Mouse (Mus musculus) CH12.LX (cell line): Measurements from ENCODE around the gene Dlg2. TPM values are rescaled to one million over a fixed set of nuclear protein-coding genes. Genes with fewer than 3 reads are reported as not detected.

Experiments
- DNase-seq: peaks from one replicate; pipeline ENCODE4 v3.0.0-alpha.2; 2013; ENCODE audit errors: extremely low read depth
- H3K27ac ChIP-seq: 2 replicates; pipeline ENCODE4 v1.5.1; 2012; ENCODE audit warnings: low read depth, mild to moderate bottlenecking, control low read depth, moderate library complexity; ENCODE audit not compliant: insufficient read depth
- H3K27me3 ChIP-seq: replicated peaks from 2 replicates; pipeline ENCODE3; 2012; ENCODE audit warnings: inconsistent platforms
- H3K36me3 ChIP-seq, 2 experiments: replicated peaks in 1 of 2; 2 replicates each; pipeline versions ENCODE3 to v1.6.1; 2012; ENCODE audit warnings: inconsistent platforms in 1 of 2, low read length in 1 of 2, mild to moderate bottlenecking in 1 of 2, mixed read lengths in 1 of 2, moderate library complexity in 1 of 2; ENCODE audit not compliant: control insufficient read depth in 1 of 2, insufficient read depth in 1 of 2
- H3K4me1 ChIP-seq, 2 experiments: 2 replicates each; pipeline ENCODE4 v1.6.1; 2012; ENCODE audit warnings: inconsistent platforms in 1 of 2, moderate library complexity in 1 of 2; ENCODE audit not compliant: insufficient read depth in 2 of 2, control insufficient read depth in 1 of 2
- H3K4me2 ChIP-seq: 2 replicates; pipeline ENCODE4 v1.6.1; 2012; ENCODE audit warnings: low read depth, mild to moderate bottlenecking, control low read depth; ENCODE audit not compliant: poor library complexity, insufficient read depth, severe bottlenecking
- H3K4me3 ChIP-seq, 3 experiments: fragments of 150-350 bp in 1 of 3; sonication (generic) in 1 of 3; replicated peaks in 1 of 3; 2 replicates each; pipeline versions ENCODE3 to v1.5.1; 2011 to 2012; ENCODE audit warnings: low read depth in 2 of 3, low read length in 2 of 3, mild to moderate bottlenecking in 2 of 3, moderate library complexity in 2 of 3, control low read depth in 1 of 3, improper control_type of control experiment in 1 of 3, inconsistent platforms in 1 of 3, mixed read lengths in 1 of 3; ENCODE audit not compliant: poor library complexity in 1 of 3
- H3K79me2 ChIP-seq: replicated peaks from 2 replicates; pipeline ENCODE4 v1.6.1; 2012; ENCODE audit warnings: mild to moderate bottlenecking, moderate library complexity; ENCODE audit not compliant: control insufficient read depth, poor library complexity, insufficient read depth, severe bottlenecking; ENCODE audit errors: extremely low read depth
- H3K9ac ChIP-seq: 2 replicates; pipeline ENCODE4 v1.6.1; 2012; ENCODE audit warnings: low read depth, mild to moderate bottlenecking, control low read depth, moderate library complexity; ENCODE audit not compliant: insufficient read depth
- H3K9me3 ChIP-seq: replicated peaks from 2 replicates; pipeline ENCODE3; 2012; ENCODE audit warnings: low read length, inconsistent platforms, mixed read lengths
- BHLHE40 ChIP-seq: IDR thresholded peaks from 2 replicates; pipeline ENCODE4 v1.6.1; 2011; ENCODE audit warnings: mild to moderate bottlenecking, low read depth, low read length, improper control_type of control experiment
- CHD1 ChIP-seq: IDR thresholded peaks from 2 replicates; pipeline ENCODE4 v1.6.1; 2012; ENCODE audit warnings: low read depth, low read length, improper control_type of control experiment, inconsistent platforms
- CHD2 ChIP-seq: IDR thresholded peaks from 2 replicates; pipeline ENCODE4 v1.6.1; 2011; ENCODE audit warnings: low read length, improper control_type of control experiment
- E2F4 ChIP-seq: IDR thresholded peaks from 2 replicates; pipeline ENCODE4 v1.6.1; 2011; ENCODE audit warnings: low read depth, low read length, improper control_type of control experiment; ENCODE audit not compliant: insufficient replicate concordance
- ETS1 ChIP-seq: conservative IDR thresholded peaks from 2 replicates; pipeline ENCODE4 v1.6.1; 2012; ENCODE audit warnings: low read depth, mild to moderate bottlenecking, inconsistent platforms, low read length, improper control_type of control experiment, moderate library complexity
- HCFC1 ChIP-seq: IDR thresholded peaks from 2 replicates; pipeline ENCODE4 v1.6.1; 2012; ENCODE audit warnings: low read depth, mild to moderate bottlenecking, inconsistent platforms, low read length, improper control_type of control experiment
- JUN ChIP-seq: IDR thresholded peaks from 2 replicates; pipeline ENCODE4 v1.6.1; 2011; ENCODE audit warnings: low read depth, mild to moderate bottlenecking, low read length, improper control_type of control experiment, moderate library complexity; ENCODE audit not compliant: insufficient read depth
- KAT2A ChIP-seq: IDR thresholded peaks from 2 replicates; pipeline ENCODE4 v1.6.1; 2012; ENCODE audit warnings: low read length, improper control_type of control experiment, inconsistent platforms; ENCODE audit not compliant: insufficient replicate concordance
- MAX ChIP-seq: IDR thresholded peaks from 2 replicates; pipeline ENCODE4 v1.6.1; 2011; ENCODE audit warnings: low read length, improper control_type of control experiment
- MAZ ChIP-seq: IDR thresholded peaks from 2 replicates; pipeline ENCODE4 v1.6.1; 2012; ENCODE audit warnings: low read depth, mild to moderate bottlenecking, inconsistent platforms, low read length, improper control_type of control experiment, moderate library complexity
- MYC ChIP-seq: IDR thresholded peaks from 2 replicates; pipeline ENCODE4 v1.6.1; 2011; ENCODE audit warnings: low read depth, mild to moderate bottlenecking, improper control_type of control experiment, low read length
- NELFE ChIP-seq: IDR thresholded peaks from 2 replicates; pipeline ENCODE4 v1.6.1; 2011; ENCODE audit warnings: low read depth, low read length, improper control_type of control experiment
- NRF1 ChIP-seq: IDR thresholded peaks from 2 replicates; pipeline ENCODE4 v1.6.1; 2014; ENCODE audit warnings: low read depth, mild to moderate bottlenecking, inconsistent platforms, low read length, improper control_type of control experiment, moderate library complexity
- PAX5 ChIP-seq: IDR thresholded peaks from 2 replicates; pipeline ENCODE4 v1.6.1; 2012; ENCODE audit warnings: low read length, inconsistent platforms, mixed read lengths
- POLR2AphosphoS2 ChIP-seq: IDR thresholded peaks from 2 replicates; pipeline ENCODE4 v1.6.1; 2011; ENCODE audit warnings: low read depth, low read length, improper control_type of control experiment
- RAD21 ChIP-seq: IDR thresholded peaks from 2 replicates; pipeline ENCODE4 v1.6.1; 2011; ENCODE audit warnings: low read depth, mild to moderate bottlenecking, low read length, improper control_type of control experiment, moderate library complexity
- SIN3A ChIP-seq: IDR thresholded peaks from 2 replicates; pipeline ENCODE4 v1.6.1; 2012; ENCODE audit warnings: low read length, improper control_type of control experiment, inconsistent platforms
- SMC3 ChIP-seq: IDR thresholded peaks from 2 replicates; pipeline ENCODE4 v1.6.1; 2011; ENCODE audit warnings: low read depth, low read length, improper control_type of control experiment
- TCF12 ChIP-seq: IDR thresholded peaks from 2 replicates; pipeline ENCODE4 v1.6.1; 2014; ENCODE audit warnings: low read depth, mild to moderate bottlenecking, inconsistent platforms, low read length, improper control_type of control experiment
- UBTF ChIP-seq: IDR thresholded peaks from 2 replicates; pipeline ENCODE4 v1.6.1; 2012; ENCODE audit warnings: low read depth, mild to moderate bottlenecking, inconsistent platforms, low read length, improper control_type of control experiment, moderate library complexity
- USF2 ChIP-seq: conservative IDR thresholded peaks from 2 replicates; pipeline ENCODE4 v1.6.1; 2011; ENCODE audit warnings: low read depth, low read length, improper control_type of control experiment
- ZKSCAN1 ChIP-seq: IDR thresholded peaks from 2 replicates; pipeline ENCODE4 v1.6.1; 2012; ENCODE audit warnings: low read depth, inconsistent platforms, low read length, improper control_type of control experiment, borderline replicate concordance
- ZNF384 ChIP-seq: IDR thresholded peaks from 2 replicates; pipeline ENCODE4 v1.6.1; 2012; ENCODE audit warnings: low read depth, low read length, improper control_type of control experiment, inconsistent platforms
- dilution Hi-C: fragments of 300-500 bp; cut with MboI; formaldehyde crosslinking; loops from 2 replicates; pipeline ENCODE4 v1.14.3; 2020; ENCODE audit warnings: low sequenced_read_pairs; ENCODE audit not compliant: extremely low pct_unique_long_range_greater_than_20kb, extremely low pct_ligation_motif_present
- in situ Hi-C: fragments of 300-500 bp; cut with MboI; formaldehyde crosslinking; loops from 3 replicates; pipeline ENCODE4 v1.14.3; 2019; ENCODE audit warnings: low sequenced_read_pairs, low pct_ligation_motif_present, low pct_unique_long_range_greater_than_20kb, mixed read lengths
- polyA plus RNA-seq: library from polyadenylated mRNA; unstranded; fragments of >175 nt; gene quantifications from 2 replicates; pipeline ENCODE4 v1.2.1, GENCODE M21; 2012; ENCODE audit warnings: low read depth; ENCODE audit not compliant: insufficient read length
- total RNA-seq, 2 experiments: library from RNA; depleted of rRNA; stranded (reverse); fragments of 300-350 nt in 1 of 2; fragments of >200 nt in 1 of 2; gene quantifications; 2 replicates each; pipeline ENCODE4 v1.2.3; 2012 to 2014

Dlg2 gene
- total and polyA plus RNA-seq, 3 experiments, result 0.36 TPM; not detected in 2

DNA sequence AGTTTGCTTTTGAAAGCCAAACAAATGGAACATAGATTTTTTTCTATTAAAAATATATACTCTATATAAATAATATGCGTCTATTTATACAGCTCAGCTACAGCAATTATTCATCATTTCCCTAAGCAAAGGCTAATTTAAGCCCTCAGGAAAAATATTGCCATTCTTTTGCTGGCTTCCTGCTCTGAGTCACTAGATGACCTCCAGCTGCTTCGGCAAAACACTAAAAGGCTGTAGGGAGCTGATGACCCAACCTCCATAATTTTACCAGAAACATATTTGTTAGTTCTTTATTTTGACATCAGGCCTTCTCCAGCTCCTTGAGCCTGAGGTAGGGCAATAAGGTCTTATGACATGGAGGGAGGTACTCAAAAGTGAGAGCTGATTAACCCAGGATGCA lies 1426.0 kb downstream of the Dlg2 start:
- Histone ChIP-seq H3K9me3 (no peaks in the 10 kb centered on the region), H3K4me2 (no peak overlapping the region), H3K36me3 (no peaks in the 10 kb centered on the region), H3K9ac (no peak overlapping the region), H3K79me2 (no peaks in the 10 kb centered on the region), H3K4me1 (no peaks in the 10 kb centered on the region), H3K4me3 (no peak overlapping the region), H3K27ac (no peak overlapping the region), H3K27me3 (no peaks in the 10 kb centered on the region)
- TF ChIP-seq SMC3 (no peak), ETS1 (no peak), KAT2A (no peak), CHD2 (no peak), TCF12 (no peak), ZNF384 (no peak), RAD21 (no peak), HCFC1 (no peak), MAX (no peak), BHLHE40 (no peak), MYC (no peak), JUN (no peak), USF2 (no peak), MAZ (no peak), E2F4 (no peak)
- in situ Hi-C loops (no loop called here), dilution Hi-C loops (no loop called here)
- DNase-seq, result no peak

GRCm38 (mm10) chr7:91916809-91917208 lies 1440.3 kb downstream of the Dlg2 start:
- DNase-seq, result peak; percentile 2
- no peaks in the 10 kb centered on the region for H3K9me3 ChIP-seq
- H3K4me1 ChIP-seq, result no peaks in the 10 kb centered on the region
- dilution Hi-C loops, result no loop called here
- no peak overlapping the region for H3K4me2 ChIP-seq
- H3K27me3 ChIP-seq, result no peaks in the 10 kb centered on the region
- in situ Hi-C loops, result no loop called here
- no peaks in the 10 kb centered on the region for H3K79me2 ChIP-seq
- H3K4me3 ChIP-seq, result no peak overlapping the region
- TF ChIP-seq UBTF, result no peak
- TF ChIP-seq NELFE, result no peak
- no peak for TF ChIP-seq ZKSCAN1
- TF ChIP-seq USF2, result no peak
- TF ChIP-seq PAX5, result no peak
- no peak for TF ChIP-seq CHD1
- no peak for TF ChIP-seq NRF1
- TF ChIP-seq POLR2AphosphoS2, result no peak
- TF ChIP-seq ZNF384, result no peak
- TF ChIP-seq KAT2A, result no peak
- no peak for TF ChIP-seq SIN3A
- TF ChIP-seq TCF12, result no peak
- no peak overlapping the region for H3K9ac ChIP-seq
- H3K27ac ChIP-seq, result no peak overlapping the region
- H3K36me3 ChIP-seq, result no peaks in the 10 kb centered on the region
